Mouse (Mus musculus) mouse embryonic stem cell (cell line): ENCODE measurements around the gene Asxl1.
"Not testable (repeated sequence)": the region's sequence is repeated elsewhere in the genome, so short reads cannot be mapped to it uniquely, and the experiment has no call there.

Experiments
- in situ Hi-C, 2 experiments: fragments of 300-500 bp; cut with MboI; formaldehyde crosslinking; loops; 1 replicate in 1 of 2; 3 replicates in 1 of 2; pipeline ENCODE4 v1.14.3; 2019 to 2020; ENCODE audit warnings: low sequenced_read_pairs in 2 of 2, low pct_unique_long_range_greater_than_20kb in 1 of 2, mixed read lengths in 1 of 2; ENCODE audit not compliant: unreplicated experiment in 1 of 2

Gene Asxl1

GRCm38 (mm10) chr2:153338361-153339350 is 7.0 kb upstream of the Asxl1 start:
- in situ Hi-C loops = no loop called here

GRCm38 (mm10) chr2:153342166-153342565 is 3.5 kb upstream of the Asxl1 start:
- in situ Hi-C loops = no loop called here

DNA sequence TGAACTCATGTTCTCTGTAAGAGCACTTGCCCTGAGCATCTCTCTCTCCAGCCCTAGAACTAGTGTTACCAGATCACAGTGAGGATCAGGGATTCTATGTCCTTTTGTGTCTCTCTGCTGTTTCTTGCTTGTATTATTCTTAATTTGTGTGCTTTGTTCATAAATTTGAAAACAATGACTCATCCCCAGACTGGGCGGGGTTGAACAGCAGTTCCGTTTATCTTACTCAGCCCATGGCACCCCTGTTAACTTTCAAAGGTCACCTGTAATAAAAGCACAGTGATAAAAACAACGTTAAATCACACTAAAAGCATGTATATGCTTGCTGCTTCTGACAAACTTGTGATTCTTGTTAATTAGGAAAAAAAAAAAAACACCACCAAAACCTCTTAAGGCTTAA is 3.0 kb upstream of the Asxl1 start:
- in situ Hi-C loops = no loop called here

- in situ Hi-C loops = no loop called here
Observed at GRCm38 (mm10) chr2:153343191-153343590, 2.4 kb upstream of the Asxl1 start.

DNA sequence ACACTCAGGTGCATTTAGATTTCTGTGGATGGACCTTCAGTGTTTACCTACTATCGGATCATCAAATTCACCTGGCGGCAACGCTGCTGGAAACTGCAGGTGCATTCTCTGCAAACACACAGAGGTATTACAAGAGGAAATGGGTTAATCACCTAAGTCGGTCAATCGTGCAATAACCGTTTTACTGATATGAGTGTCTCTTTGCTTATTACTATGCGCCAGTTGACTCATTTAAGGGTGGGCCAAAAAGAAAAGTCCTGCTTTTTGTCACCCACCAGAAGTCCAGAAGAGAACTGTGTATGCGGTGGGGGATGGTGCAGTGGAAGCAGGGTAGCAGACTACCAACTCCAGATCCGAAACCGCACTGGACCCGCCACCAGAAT is 567 bp upstream of the Asxl1 start:
- in situ Hi-C loops = no loop called here

DNA sequence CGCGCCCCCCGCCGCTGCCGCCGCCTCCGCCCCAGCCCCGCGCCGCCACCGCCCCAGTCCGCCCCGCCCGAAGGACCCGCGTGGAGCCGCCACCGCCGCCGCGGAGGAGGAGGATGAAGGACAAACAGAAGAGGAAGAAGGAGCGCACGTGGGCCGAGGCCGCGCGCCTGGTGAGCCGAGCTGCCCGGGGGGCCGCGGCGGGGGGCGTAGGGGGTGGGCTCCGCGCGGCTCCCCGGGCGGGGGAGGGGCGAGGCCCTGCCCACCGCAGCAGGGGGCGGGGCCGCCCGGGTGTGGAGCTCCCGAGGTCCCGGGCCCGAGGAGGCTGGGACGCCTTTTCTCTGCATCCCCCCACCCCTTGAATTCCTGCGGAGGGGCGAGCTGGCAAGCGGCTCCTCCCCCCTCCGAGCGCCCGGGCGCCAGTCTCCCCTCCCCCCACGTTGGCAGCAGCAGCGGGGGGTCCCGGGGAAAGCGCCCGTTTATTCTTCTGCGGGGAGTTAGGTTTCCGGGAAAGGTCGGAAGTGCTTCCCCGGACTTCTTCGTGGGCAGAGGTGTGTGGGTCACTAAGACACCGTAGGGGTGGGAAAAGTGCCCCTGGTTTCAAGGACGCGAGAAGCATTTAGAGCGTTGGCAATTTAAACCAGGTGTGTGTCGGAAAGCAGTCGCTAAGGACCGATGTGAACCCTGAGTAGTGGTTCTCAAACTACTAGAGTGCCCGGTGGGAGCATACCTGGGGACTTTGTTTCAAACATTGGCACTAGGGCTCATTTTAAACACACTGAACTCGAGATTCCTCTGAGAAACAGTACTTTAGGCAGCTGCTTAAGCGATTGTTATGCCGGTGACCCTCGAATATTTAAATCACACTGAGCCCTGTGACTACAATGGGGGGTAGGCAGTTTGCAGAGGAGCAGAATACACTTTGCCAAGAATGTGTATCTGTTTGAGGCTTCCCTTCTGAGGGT is 873 bp downstream of the Asxl1 start:
- in situ Hi-C loops = no loop called here

- in situ Hi-C loops = no loop called here
Observed at GRCm38 (mm10) chr2:153347183-153347781, 1.7 kb downstream of the Asxl1 start.

DNA sequence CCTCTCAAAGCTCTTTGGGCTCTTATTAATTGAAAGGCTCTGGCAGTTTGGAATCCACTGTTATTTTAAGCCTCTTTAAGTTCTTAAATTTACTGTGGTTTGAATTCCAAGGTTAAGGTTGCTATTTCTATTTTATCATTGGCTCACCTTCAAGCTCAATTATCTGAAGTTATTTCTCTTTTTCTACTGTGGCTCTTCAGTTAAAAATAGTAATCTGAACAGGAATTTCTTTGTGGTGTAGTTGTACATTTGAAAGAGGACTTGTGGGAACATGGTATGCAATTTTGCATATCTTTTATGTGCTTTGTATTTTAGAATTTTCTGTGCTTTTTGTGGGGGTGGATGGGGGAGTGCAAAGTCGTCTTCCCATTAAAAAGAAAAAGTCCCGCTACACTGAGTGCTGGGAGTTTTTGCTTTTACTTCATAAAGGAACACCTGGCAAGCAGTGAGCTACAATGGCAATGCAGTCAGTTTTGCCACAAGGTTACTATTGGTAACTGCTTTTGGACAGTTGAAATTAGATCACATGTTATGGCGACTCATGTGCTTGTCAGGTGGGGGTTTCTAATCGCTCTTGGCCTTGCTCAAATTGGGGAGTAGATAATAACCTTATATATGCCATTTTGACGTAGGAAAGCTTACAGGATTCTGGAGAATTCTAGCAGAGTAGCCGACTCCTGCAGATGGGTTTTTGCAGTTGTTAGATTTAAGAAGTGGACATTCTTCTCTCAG is 2.6 kb downstream of the Asxl1 start:
- in situ Hi-C loops = no loop called here

DNA sequence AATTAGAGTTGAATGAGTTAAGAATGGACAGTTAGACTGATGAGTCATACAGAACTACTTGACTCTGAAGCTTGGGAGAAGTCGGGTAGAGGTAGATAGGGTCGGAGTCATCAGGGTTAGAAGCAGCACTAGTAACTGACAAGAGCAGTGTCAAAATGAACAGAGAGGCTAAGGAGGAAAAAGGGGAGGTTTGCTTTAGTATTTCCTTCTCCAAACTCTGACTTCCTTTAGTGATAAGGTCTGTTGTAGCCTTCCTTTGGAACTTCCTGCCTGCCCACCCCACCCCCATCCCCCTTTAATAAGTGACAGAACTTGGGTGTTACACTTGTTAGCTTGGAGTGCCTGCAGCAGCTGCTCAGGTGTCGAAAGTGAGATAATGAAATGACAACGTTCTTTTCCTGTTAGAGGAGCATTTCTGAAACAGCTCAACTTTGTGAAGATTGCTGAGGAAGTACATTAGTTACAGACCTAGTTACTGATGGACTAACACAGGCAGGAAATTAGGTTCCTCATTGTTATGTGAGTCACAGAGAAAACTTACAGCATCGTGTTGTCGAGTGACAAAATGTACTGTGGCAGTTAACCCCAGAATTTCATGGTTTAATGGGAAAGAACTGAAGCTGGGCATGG is 5.0 kb downstream of the Asxl1 start:
- in situ Hi-C loops = no loop called here

DNA sequence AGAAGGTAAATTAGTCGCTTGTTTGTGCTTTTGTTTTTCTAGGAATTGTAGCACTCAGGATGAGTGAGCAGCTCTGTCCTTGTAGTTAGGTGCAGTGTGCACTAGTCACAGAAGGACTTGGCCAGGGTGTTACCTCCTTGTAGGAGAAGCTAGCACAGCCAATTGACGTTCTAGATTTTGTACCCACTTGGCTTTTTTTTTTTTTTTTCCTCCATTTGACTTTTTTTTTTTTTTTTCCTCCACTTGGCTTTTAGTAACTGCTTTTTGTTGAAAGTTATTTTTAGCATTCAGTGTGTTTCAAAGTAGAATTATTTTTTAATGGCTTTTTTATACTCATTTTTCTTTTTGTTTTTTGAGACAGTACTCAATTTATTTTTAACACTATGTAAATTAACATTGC is 9.0 kb downstream of the Asxl1 start:
- in situ Hi-C loops = no loop called here

DNA sequence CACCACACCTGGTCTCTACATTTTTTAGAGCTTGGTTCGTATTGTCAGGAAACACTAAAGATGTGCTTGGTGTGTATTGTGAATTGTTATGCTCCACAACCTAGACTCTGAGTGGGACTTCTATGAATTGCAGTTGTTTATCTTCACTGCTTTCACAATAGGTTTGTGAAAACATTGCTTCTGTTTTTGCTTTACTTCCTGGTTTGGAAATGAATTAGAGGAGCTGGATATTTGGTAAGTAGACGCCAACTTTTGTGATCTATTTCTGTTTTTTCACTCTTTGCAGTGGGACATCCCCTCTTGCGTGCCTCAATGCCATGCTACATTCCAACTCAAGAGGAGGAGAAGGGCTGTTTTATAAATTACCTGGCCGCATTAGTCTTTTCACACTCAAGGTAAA is 11.2 kb downstream of the Asxl1 start:
- in situ Hi-C loops = no loop called here

- in situ Hi-C loops = no loop called here
Observed at GRCm38 (mm10) chr2:153361101-153361710, 15.6 kb downstream of the Asxl1 start.

GRCm38 (mm10) chr2:153364531-153364930 is 18.9 kb downstream of the Asxl1 start:
- in situ Hi-C loops = not testable (repeated sequence)

DNA sequence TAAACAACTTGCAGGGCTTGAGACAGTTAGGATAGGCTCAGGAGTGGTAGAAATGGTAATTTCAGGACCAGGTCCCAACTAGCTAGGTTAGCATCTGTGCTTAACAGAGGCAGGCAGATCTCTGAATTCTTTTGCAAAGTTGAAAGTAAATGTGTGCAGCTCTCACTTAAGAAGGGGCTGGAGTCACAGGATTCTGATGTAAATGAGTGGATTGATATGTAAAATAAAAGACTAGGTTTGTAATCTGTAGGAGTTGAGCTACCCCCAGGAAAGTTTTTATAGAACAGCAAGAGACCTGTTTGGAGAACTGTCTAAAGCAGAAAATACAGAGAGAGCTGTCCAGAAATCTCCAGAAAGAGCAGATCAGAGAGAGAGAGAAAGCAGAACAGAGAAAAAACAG is 25.2 kb downstream of the Asxl1 start:
- in situ Hi-C loops = no loop called here

- in situ Hi-C loops = no loop called here
Observed at GRCm38 (mm10) chr2:153375380-153375779, 29.8 kb downstream of the Asxl1 start.

DNA sequence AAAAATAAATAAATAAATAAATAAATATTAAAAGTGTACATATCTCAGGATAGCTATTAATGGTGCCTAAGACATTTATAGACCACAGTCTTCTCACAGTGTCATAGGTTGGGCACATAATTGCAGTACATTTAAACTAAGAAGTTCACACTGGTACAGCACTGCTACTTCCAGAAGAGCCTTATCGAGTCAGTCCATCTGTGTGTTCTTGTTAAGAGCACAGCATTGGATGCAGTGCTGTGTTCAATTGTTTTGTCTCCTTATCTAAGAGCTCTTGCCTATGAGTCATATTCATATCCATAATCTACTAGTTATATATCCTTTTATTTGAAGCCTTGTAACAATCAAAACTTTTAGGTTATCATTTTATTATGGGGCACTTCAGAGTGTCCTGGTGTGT is 34.9 kb downstream of the Asxl1 start:
- in situ Hi-C loops = no loop called here

DNA sequence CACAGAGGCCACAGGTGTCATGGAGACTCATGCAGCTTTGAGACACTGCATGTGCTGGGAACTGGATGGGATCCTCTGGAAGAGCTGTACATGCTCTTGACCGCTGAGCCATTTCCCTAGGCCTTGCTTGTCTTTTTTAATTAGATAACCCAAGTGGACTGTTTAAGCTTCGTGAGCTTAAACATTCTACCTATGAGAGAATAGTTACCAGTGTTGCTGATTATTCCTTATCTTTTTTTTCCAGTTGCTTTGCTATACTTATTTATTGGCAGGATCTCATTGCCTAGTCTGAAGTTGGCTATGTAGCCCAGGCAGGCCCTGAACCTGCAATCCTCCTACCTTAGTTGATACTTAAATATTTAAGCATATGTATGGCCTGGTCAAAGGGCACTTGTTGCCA is 44.2 kb downstream of the Asxl1 start:
- in situ Hi-C loops = no loop called here
